Mouse (Mus musculus) megakaryocyte, adult 5-6 weeks (primary cell): ENCODE results near the gene Ucn3. TPM values are rescaled to one million over a fixed set of nuclear protein-coding genes. Genes with fewer than 3 reads are reported as not detected.
"Not testable (repeated sequence)": the region's sequence is repeated elsewhere in the genome, so short reads cannot be mapped to it uniquely, and the experiment has no call there.

Source experiments
- ATAC-seq: 2 replicates; pipeline ENCODE4 v1.8.0; 2016; ENCODE audit warnings: mild to moderate bottlenecking, inconsistent platforms; ENCODE audit not compliant: poor library complexity, severe bottlenecking
- total RNA-seq, 2 experiments: library from RNA; stranded (forward) in 1 of 2; stranded (reverse) in 1 of 2; fragments of 153-499, 151-499 nt in 1 of 2; fragments of 221-1000, 200-1000 nt in 1 of 2; gene quantifications; 2 replicates each; pipeline versions ENCODE4 v1.2.3 to v1.2.4; 2015 to 2017

Gene Ucn3
- total RNA-seq (2015) (not detected in 2 replicates), total RNA-seq (2017) (not detected in 2 replicates)

- ATAC-seq, result no peak
Observed at GRCm38 (mm10) chr13:3945249-3945648, at the start of gene Ucn3. Ucn3 (minus strand) TSS chr13:3945349.

DNA sequence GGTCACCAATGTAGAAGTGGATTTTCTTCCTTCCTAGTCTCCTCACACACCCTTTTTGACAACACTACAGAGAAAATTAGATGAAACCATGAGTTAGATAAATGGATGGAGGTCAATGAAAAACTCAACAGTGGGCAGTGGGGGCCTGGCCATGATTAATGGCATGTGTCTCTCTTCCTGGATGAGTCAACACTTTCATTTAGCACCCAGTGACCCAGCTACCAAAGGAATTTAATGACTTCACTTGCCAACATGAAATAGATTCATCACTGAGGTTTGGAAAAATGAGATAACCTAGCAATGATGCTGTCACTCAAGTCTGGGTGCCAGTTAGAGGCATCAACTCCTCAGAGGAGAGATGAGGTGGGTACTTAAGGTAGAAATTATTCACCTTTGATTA lies 46.9 kb upstream of the Ucn3 start:
- no peak for ATAC-seq

DNA sequence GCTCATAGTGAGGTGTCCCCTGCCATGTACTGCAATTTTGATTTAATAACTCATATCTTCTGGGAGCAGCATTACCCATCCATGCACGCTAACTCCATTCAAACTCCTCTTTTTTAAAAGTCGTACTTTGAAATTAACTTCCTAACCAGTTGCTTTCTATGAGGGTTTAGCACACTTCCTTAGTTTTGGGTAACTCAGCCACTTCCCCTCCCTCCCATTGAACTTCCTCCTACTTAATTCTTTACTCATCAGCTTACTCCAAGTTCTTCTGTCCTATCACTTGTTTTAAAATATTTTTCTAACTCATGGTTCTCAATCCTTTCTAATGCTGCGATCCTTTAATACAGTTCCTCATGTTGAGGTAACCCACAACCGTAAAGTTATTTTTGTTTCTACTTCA lies 23.7 kb upstream of the Ucn3 start:
- peak; percentile 79 for ATAC-seq

- no peak for ATAC-seq
Observed at GRCm38 (mm10) chr13:3951198-3951914, 6.2 kb upstream of the Ucn3 start.

DNA sequence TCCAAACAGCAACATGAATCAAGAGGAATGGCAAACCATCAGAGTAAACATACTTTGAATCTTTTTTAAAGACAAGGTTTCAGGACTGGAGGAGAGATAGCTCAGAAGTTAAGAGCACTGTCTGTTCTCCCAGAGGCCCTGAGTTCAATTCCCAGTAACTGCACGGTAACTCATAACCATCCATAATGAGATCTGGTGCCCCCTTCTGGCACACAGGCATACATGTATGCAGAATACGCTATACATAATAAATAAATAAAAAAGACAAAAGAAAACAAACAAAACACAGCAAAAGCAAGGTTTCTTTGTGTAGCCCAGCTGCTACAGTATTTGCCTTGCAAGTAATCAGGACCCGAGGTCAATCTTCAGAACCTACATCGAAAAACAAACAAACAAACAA lies 4.3 kb upstream of the Ucn3 start:
- ATAC-seq, result no peak

DNA sequence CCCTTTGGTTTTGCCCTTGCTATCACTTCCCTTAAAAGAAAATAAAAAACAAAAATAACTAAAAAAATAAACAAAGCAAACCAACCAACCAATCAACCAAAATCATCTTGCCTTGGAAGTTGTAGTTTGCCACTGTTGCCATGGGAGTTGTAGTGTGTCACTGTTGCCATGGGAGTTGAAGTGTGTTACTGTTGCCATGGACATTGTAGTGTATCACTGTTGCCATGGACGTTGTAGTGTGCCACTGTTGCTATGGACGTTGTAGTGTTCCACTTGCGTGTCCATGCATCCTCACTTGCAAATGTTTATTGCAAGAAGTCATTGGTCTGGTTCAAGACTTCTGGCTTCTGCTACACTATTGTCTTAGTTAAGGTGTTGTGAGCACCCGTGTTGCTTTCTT lies 2.1 kb upstream of the Ucn3 start:
- ATAC-seq, result no peak

DNA sequence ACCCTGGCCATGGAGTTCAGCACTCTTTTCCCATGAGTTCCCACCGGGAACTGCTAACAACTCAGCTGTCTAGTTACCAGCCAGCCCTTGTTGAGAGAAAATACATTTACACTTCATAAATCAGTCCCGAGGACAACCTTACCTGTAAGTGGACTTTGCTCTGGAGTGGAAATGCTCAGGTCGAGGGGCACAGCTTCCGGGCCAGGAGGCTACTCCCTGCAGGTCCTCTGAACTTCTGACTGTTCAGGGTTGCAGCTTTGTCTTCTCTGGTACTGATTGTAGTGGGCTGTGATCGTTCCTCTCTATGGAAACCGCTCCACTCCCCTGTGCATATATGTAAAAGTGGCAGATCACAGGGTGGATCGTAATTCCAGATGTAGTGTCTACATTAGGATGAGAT lies 450 bp downstream of the Ucn3 start:
- no peak for ATAC-seq

DNA sequence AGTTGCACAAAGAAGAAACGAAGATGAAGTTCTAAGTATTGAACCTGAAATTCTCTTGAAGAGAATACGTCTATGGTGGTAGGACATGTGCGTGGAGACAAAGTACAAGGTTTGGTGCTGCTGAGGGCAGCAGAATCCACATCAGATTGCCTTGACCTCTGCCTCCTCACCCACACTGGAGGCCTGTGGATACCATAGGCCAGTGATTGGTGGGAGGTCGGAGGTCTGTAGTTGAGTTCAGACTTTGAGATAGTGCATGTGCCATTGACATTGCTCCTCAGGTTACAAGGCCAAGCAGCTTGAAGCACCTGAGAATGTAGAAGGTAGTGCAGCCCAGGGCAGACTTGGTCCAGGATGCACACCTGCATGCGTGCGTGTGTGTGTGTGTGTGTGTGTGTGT lies 19.1 kb downstream of the Ucn3 start:
- ATAC-seq, result no peak

GRCm38 (mm10) chr13:3925632-3926031 lies 19.5 kb downstream of the Ucn3 start:
- no peak for ATAC-seq

DNA sequence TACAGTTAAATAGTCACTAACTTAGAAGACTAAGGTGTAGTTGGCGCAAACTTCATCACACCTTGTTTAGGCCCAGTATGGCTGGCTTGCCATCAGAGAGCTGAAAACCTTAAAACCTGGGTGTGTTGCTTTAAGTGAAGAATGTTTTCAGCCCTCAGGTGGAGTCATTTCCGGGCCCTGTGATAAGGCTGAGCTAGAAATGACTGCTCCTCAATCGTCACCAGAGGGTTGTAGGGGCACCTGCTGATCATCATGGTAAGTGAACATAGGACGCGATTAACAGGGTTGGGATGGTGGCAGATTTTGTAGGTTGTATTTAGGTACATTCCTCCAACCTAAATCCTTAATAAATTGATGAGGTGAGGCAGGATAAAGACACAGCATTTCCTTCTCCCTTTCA lies 20.7 kb downstream of the Ucn3 start:
- no peak for ATAC-seq

GRCm38 (mm10) chr13:3917571-3918311 lies 27.4 kb downstream of the Ucn3 start, which contains the start of the genes Net1 and Tubal3:
Net1 (minus strand) TSS chr13:3918220.
Tubal3 (plus strand) TSS chr13:3918274.
- ATAC-seq, result peak; percentile 96

- no peak for ATAC-seq
Observed at GRCm38 (mm10) chr13:3913504-3913903, 31.6 kb downstream of the Ucn3 start.

GRCm38 (mm10) chr13:3910356-3910755 lies 34.8 kb downstream of the Ucn3 start:
- no peak for ATAC-seq

DNA sequence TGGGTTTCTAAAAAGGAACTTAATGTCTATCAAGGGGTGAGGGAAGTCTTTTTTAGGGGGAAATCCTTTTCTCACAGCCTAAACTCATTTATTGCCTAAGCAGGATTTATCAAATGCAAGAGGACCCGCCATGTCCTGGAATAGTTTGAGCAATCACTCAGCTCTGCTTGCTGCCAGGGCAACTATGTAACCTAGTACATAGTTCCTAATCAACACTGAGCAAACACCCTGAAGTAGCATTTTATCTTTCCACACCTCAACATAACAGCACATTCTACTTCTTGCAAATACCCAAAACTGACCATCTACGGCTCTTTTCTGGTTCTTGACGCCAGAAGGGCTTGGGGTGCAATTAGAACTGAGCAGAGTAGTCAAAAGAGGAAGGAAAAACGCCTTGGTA lies 36.9 kb downstream of the Ucn3 start:
- ATAC-seq, result no peak

DNA sequence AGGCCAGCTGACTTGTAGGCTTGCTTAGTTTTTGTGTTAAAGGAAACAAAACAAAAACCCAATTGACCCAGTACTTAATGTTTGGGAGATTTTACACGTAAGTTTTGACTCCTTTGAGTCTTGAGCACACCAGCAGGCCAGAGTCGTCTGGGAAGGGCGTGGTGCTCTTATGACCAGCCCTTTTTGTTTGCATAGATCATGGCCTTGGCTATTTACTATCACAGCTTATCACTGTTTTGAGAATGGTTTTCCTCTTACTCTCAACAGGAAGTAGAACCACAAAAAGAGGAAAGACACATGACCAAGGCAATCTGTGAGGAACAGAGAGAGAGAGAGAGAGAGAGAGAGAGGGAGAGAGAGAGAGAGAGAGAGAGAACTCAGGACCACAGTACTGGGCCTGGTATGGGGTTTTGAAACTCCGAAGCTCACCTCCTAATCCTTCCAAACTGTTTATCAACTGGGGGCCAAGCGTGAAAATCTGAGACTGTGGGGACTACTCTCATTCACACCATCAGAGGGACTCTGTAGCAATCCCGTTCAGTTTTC lies 37.9 kb downstream of the Ucn3 start:
- no peak for ATAC-seq

DNA sequence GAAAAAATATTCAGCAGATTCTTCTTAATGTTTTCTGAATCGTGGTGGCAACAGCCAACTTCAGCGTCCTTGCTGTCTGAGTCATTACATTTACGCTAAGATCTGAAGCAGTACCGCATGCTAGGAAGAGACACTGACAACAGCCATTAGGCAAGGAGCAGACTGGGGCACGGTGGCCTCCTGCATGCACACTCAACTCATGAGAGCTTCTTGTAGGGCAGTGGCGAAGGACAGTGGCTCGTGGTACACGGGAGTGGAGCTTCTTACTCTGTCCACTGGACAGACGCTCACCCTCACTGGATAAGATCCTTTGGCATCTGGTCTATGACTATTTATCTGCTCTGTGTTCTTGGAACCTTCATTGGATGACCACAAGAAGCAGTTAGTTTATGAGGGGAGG lies 45.8 kb downstream of the Ucn3 start:
- ATAC-seq, result no peak

DNA sequence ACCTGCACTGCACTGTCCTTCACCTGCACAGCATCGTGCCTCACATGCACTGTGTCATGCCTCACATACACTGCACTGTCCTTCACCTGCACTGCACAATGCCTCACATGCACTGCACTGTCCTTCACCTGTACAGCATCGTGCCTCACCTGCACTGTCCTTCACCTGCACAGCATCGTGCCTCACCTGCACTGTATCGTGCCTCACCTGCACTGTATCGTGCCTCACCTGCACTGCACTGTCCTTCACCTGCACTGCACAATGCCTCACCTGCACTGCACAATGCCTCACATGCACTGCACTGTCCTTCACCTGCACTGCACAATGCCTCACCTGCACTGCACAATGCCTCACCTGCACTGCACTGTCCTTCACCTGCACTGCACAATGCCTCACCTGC lies 46.9 kb downstream of the Ucn3 start:
- ATAC-seq, result not testable (repeated sequence)

DNA sequence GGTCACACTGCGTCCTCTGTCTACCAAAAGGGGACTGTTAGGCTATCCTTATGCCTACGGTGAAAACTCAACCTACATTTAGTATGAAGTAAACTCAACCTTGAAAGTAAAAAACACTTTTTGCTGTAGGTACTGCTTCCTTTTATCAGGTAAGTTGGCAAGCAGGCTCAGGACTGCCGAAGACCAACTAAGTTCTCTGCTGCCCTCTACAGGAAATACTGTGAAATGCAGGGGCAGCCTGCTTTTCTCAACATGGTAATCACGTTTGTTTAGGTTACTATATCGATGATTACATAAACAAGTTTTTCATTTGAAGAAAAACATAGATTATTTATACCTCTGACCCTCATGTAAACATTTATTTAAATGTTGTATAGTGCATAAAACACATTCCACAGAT lies 48.2 kb downstream of the Ucn3 start:
- peak; percentile 67 for ATAC-seq

DNA sequence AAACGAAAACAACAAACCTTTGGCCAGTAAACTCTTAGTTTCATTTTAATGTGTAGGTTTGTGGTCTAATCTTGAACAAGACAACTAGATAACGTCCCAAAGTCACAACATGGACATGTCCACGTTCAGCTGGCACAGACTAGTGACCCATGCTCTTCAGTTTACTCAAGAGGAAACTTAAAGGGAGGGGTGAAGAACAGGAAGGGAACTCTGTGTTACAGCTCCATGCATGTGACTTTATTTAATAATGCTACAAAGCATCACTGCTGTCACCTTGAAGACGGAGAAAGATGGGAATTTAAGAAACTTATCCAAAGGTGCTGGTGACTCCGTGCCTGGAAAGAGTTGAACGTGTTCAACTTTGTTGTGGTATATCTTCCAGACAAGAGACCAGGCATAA lies 49.1 kb downstream of the Ucn3 start:
- ATAC-seq, result no peak

DNA sequence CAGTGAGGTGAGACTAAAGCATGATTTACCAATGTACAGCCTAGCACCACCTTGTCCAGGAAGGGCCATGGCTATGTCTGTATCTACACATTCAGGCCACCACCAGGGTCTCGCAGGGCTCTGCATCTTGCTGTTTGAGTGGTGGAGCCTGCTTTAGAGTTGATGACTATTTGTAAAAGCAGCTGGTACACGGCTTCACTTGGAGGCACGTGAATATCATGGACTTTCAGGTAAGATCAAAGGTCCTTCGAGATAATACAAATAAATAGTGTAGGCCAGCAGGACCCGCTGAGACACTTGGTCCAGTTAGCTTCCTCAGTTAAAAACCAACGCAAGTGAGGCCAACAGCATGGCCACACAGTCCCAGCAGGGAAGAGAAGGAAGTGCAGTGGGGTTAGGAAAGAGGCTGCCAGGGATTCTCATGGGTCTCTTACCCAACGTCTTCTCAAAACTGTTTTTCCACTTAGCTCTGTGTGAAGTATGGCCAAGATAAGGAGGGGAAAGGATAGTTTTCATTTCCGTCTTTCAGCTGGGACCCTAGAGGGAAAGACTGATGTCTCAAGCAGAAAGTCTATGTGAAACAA lies 49.7 kb downstream of the Ucn3 start:
- peak; percentile 36 for ATAC-seq

- no peak for ATAC-seq
Observed at GRCm38 (mm10) chr13:3894549-3894948, 50.6 kb downstream of the Ucn3 start.
